Mouse (Mus musculus): ENCODE measurements around the gene Serp2. TPM values are rescaled to one million over a fixed set of nuclear protein-coding genes. Genes with fewer than 3 reads are reported as not detected.

Gene Serp2
- polyA plus RNA-seq, 2 experiments: 0.63 to 1.3 TPM

GRCm38 (mm10) chr14:76511971-76512370, 44.7 kb downstream of the Serp2 start:
- no peak overlapping the region for H3K27ac ChIP-seq
- peaks cover 11 to 20% of the 10 kb centered on the region in 2 experiments for H3K4me1 ChIP-seq (replicated peaks; ENCODE audit: control insufficient read depth in 2 of 2, insufficient read depth in 2 of 2, low read length in 1 of 2)
- DNase-seq (ENCODE audit: low read depth in 3 of 3, low spot score in 3 of 3) (no peak), ATAC-seq (ENCODE audit: insufficient read depth) (no peak)
- no peak overlapping the region for H3K4me3 ChIP-seq (ENCODE audit: insufficient read depth in 1 of 2, low read depth in 2 of 2, low read length in 2 of 2)
- H3K9ac ChIP-seq (replicated peaks): no peak overlapping the region
- no peak overlapping the region for H3K4me2 ChIP-seq (ENCODE audit: low read depth)
- H3K9me3 ChIP-seq (ENCODE audit: control insufficient read depth, low read length): no peaks in the 10 kb centered on the region
- peaks cover 10% of the 10 kb centered on the region for H3K36me3 ChIP-seq (replicated peaks; ENCODE audit: control insufficient read depth, insufficient read depth, low read depth)
- TF ChIP-seq CTCF (IDR thresholded peaks at IDR 0.05; ENCODE audit: low read depth): no peak
- H3K27me3 ChIP-seq (ENCODE audit: control insufficient read depth, insufficient read depth, low read length): no peaks in the 10 kb centered on the region
- 60% methylated on average over 7 of the region's 7 CpGs for WGBS (ENCODE audit: insufficient replicate concordance)

GRCm38 (mm10) chr14:76508701-76509100, 48.0 kb downstream of the Serp2 start:
- TF ChIP-seq EP300 (IDR thresholded peaks at IDR 0.05; ENCODE audit: low read depth) (no peak), CTCF (IDR thresholded peaks at IDR 0.05; ENCODE audit: low read depth) (no peak)
- no peak for ATAC-seq (ENCODE audit: insufficient read depth)
- Histone ChIP-seq H3K4me3 (ENCODE audit: insufficient read depth in 1 of 2, low read depth in 2 of 2, low read length in 2 of 2) (no peak overlapping the region), H3K9me3 (ENCODE audit: control insufficient read depth, low read length) (no peaks in the 10 kb centered on the region), H3K4me2 (ENCODE audit: low read depth) (no peak overlapping the region), H3K9ac (replicated peaks) (no peak overlapping the region), H3K36me3 (replicated peaks; ENCODE audit: control insufficient read depth, insufficient read depth, low read depth) (peaks cover 18% of the 10 kb centered on the region), H3K27ac (no peak overlapping the region), H3K27me3 (ENCODE audit: control insufficient read depth, insufficient read depth, low read length) (no peaks in the 10 kb centered on the region), H3K4me1 (replicated peaks; ENCODE audit: control insufficient read depth in 2 of 2, insufficient read depth in 2 of 2, low read length in 1 of 2) (peaks cover 6% of the 10 kb centered on the region in 2 experiments; a peak in 2 of 4 replicates)
- DNase-seq (ENCODE audit: low read depth in 3 of 3, low spot score in 3 of 3): no peak
- WGBS (ENCODE audit: insufficient replicate concordance): 82% methylated on average over 10 of the region's 10 CpGs

GRCm38 (mm10) chr14:76507804-76508500, 48.7 kb downstream of the Serp2 start:
- WGBS (ENCODE audit: insufficient replicate concordance): 80% methylated on average over 9 of the region's 9 CpGs
- no peak overlapping the region for H3K9ac ChIP-seq (replicated peaks)
- DNase-seq (ENCODE audit: low read depth in 3 of 3, low spot score in 3 of 3): no peak
- peak overlapping the region; percentile 84; the same call in 1 of the 2 replicates for H3K4me2 ChIP-seq (ENCODE audit: low read depth)
- H3K27me3 ChIP-seq (ENCODE audit: control insufficient read depth, insufficient read depth, low read length): no peaks in the 10 kb centered on the region
- TF ChIP-seq EP300 (IDR thresholded peaks at IDR 0.05; ENCODE audit: low read depth) (no peak), CTCF (IDR thresholded peaks at IDR 0.05; ENCODE audit: low read depth) (no peak)
- peaks cover 10 to 11% of the 10 kb centered on the region in 2 experiments; a peak in 3 of 4 replicates for H3K4me1 ChIP-seq (replicated peaks; ENCODE audit: control insufficient read depth in 2 of 2, insufficient read depth in 2 of 2, low read length in 1 of 2)
- H3K9me3 ChIP-seq (ENCODE audit: control insufficient read depth, low read length): no peaks in the 10 kb centered on the region
- H3K36me3 ChIP-seq (replicated peaks; ENCODE audit: control insufficient read depth, insufficient read depth, low read depth): peaks cover 18% of the 10 kb centered on the region
- ATAC-seq (ENCODE audit: insufficient read depth): no peak
- H3K27ac ChIP-seq: no peak overlapping the region
- H3K4me3 ChIP-seq (ENCODE audit: insufficient read depth in 1 of 2, low read depth in 2 of 2, low read length in 2 of 2): no peak overlapping the region

- Histone ChIP-seq H3K4me3 (ENCODE audit: insufficient read depth in 1 of 2, low read depth in 2 of 2, low read length in 2 of 2) (peak overlapping the region in 1 of 2 experiments; percentile 97; a peak in 1 of 4 replicates), H3K27me3 (ENCODE audit: control insufficient read depth, insufficient read depth, low read length) (no peaks in the 10 kb centered on the region), H3K27ac (no peak overlapping the region), H3K9me3 (ENCODE audit: control insufficient read depth, low read length) (no peaks in the 10 kb centered on the region), H3K36me3 (replicated peaks; ENCODE audit: control insufficient read depth, insufficient read depth, low read depth) (peaks cover 18% of the 10 kb centered on the region), H3K9ac (replicated peaks) (no peak overlapping the region), H3K4me2 (ENCODE audit: low read depth) (peak overlapping the region; percentile 84; the same call in 1 of the 2 replicates), H3K4me1 (replicated peaks; ENCODE audit: control insufficient read depth in 2 of 2, insufficient read depth in 2 of 2, low read length in 1 of 2) (peaks cover 10 to 11% of the 10 kb centered on the region in 2 experiments; a peak in 3 of 4 replicates)
- WGBS (ENCODE audit: insufficient replicate concordance): 91% methylated on average over 7 of the region's 7 CpGs
- TF ChIP-seq EP300 (IDR thresholded peaks at IDR 0.05; ENCODE audit: low read depth) (no peak), CTCF (IDR thresholded peaks at IDR 0.05; ENCODE audit: low read depth) (no peak)
- DNase-seq (ENCODE audit: low read depth in 3 of 3, low spot score in 3 of 3) (no peak), ATAC-seq (ENCODE audit: insufficient read depth) (no peak)
Observed at GRCm38 (mm10) chr14:76507357-76507756, 49.3 kb downstream of the Serp2 start.

DNA sequence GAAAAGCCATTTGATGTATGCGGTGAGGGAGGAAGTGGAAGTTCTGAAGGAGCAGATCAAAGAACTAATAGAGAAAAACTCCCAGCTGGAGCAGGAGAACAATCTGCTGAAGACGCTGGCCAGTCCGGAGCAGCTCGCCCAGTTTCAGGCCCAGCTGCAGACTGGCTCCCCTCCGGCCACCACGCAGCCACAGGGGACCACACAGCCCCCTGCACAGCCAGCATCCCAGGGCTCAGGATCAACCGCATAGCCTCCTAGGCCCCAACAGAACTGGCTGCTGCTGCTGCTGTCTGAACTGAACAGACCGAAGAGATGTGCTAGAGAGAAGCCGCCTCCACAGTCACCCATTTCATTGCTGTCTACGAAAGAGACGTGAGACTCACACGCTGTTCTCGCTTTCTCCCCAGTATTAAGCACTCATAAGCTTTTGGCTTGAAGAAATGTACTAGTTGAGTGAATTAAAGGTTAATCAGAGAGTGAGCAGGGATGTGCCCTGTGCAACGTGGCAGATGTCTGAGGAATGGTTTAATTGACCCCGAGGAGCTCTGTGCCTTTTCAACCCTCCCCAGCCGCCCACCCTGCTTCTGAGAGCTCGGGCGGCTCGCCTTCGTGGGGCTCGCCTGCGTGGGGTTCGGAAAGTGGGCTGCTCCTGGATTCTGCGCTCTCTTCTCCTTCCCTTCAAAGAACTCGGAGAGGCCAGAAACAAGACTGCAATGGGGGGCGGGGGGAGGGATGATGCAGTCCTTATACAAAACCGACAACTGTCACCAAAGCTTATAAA, 50.1 kb downstream of the Serp2 start:
- TF ChIP-seq CTCF (IDR thresholded peaks at IDR 0.05; ENCODE audit: low read depth) (no peak), EP300 (IDR thresholded peaks at IDR 0.05; ENCODE audit: low read depth) (no peak)
- Histone ChIP-seq H3K27me3 (ENCODE audit: control insufficient read depth, insufficient read depth, low read length) (no peaks in the 10 kb centered on the region), H3K4me3 (ENCODE audit: insufficient read depth in 1 of 2, low read depth in 2 of 2, low read length in 2 of 2) (peak overlapping the region; percentile 87 to 97), H3K4me1 (replicated peaks; ENCODE audit: control insufficient read depth in 2 of 2, insufficient read depth in 2 of 2, low read length in 1 of 2) (peaks cover 10 to 11% of the 10 kb centered on the region in 2 experiments; a peak in 3 of 4 replicates), H3K9ac (replicated peaks) (peak overlapping the region; percentile 99), H3K36me3 (replicated peaks; ENCODE audit: control insufficient read depth, insufficient read depth, low read depth) (peaks cover 18% of the 10 kb centered on the region), H3K27ac (no peak overlapping the region), H3K4me2 (ENCODE audit: low read depth) (peak overlapping the region; percentile 84), H3K9me3 (ENCODE audit: control insufficient read depth, low read length) (no peaks in the 10 kb centered on the region)
- DNase-seq (ENCODE audit: low read depth in 3 of 3, low spot score in 3 of 3) (no peak), ATAC-seq (ENCODE audit: insufficient read depth) (no peak)
- WGBS (ENCODE audit: insufficient replicate concordance): 75% methylated on average over 27 of the region's 27 CpGs

Measured in liver, embryonic 14.5 days (tissue).